Mouse (Mus musculus) embryonic facial prominence, embryonic 13.5 days (tissue): Measurements from ENCODE around the gene Kpna2. TPM values are rescaled to one million over a fixed set of nuclear protein-coding genes. Genes with fewer than 3 reads are reported as not detected.
"Not testable (repeated sequence)": the region's sequence is repeated elsewhere in the genome, so short reads cannot be mapped to it uniquely, and the experiment has no call there.

ENCODE experiments used
- ATAC-seq: fragments of 200-750 bp; cut with Nextera tagmentation; 2 replicates; pipeline ENCODE4 v1.8.0; 2017; ENCODE audit warnings: low read depth; ENCODE audit not compliant: insufficient number of reproducible peaks, insufficient read depth, low FRiP score, low TSS enrichment
- H3K27ac ChIP-seq: fragments of 300-500 bp; sonication (generic); 2 replicates; pipeline ENCODE4 v1.5.1; 2015; ENCODE audit warnings: moderate library complexity, mild to moderate bottlenecking, inconsistent platforms
- H3K27me3 ChIP-seq: fragments of 300-500 bp; sonication (generic); 2 replicates; pipeline ENCODE4 v1.6.1; 2015; ENCODE audit warnings: mild to moderate bottlenecking, inconsistent platforms
- H3K36me3 ChIP-seq: fragments of 300-500 bp; sonication (generic); 2 replicates; pipeline ENCODE4 v1.6.1; 2015; ENCODE audit warnings: mild to moderate bottlenecking, inconsistent platforms
- H3K4me1 ChIP-seq: fragments of 300-500 bp; sonication (generic); 2 replicates; pipeline ENCODE4 v1.6.1; 2015; ENCODE audit warnings: inconsistent platforms
- H3K4me2 ChIP-seq: fragments of 300-500 bp; sonication (generic); 2 replicates; pipeline ENCODE4 v1.6.1; 2015; ENCODE audit warnings: moderate library complexity, mild to moderate bottlenecking, inconsistent platforms
- H3K4me3 ChIP-seq: fragments of 300-500 bp; sonication (generic); 2 replicates; pipeline ENCODE4 v1.5.1; 2015; ENCODE audit warnings: mild to moderate bottlenecking, inconsistent platforms
- H3K9ac ChIP-seq: fragments of 300-500 bp; sonication (generic); 2 replicates; pipeline ENCODE4 v1.6.1; 2015; ENCODE audit warnings: mild to moderate bottlenecking, inconsistent platforms
- H3K9me3 ChIP-seq: fragments of 300-500 bp; sonication (generic); 2 replicates; pipeline ENCODE4 v1.6.1; 2016; ENCODE audit warnings: inconsistent platforms
- WGBS: fragments of 180-500 bp; shearing (Covaris S2); methylation state at CpG from one replicate; pipeline ENCODE4 v1.1.7; 2015; ENCODE audit warnings: mixed read lengths; 5-methylcytosine and 5-hydroxymethylcytosine counted together
- polyA plus RNA-seq: library from polyadenylated mRNA; unstranded; fragments of >200 nt; fragmentation: Nextera tagmentation; extraction: Ambion mirVana; gene quantifications from 2 replicates; pipeline ENCODE4 v1.2.1, GENCODE M21; 2015

Gene Kpna2
- polyA plus RNA-seq, 1 experiment from 2014 or later: 398 TPM

DNA sequence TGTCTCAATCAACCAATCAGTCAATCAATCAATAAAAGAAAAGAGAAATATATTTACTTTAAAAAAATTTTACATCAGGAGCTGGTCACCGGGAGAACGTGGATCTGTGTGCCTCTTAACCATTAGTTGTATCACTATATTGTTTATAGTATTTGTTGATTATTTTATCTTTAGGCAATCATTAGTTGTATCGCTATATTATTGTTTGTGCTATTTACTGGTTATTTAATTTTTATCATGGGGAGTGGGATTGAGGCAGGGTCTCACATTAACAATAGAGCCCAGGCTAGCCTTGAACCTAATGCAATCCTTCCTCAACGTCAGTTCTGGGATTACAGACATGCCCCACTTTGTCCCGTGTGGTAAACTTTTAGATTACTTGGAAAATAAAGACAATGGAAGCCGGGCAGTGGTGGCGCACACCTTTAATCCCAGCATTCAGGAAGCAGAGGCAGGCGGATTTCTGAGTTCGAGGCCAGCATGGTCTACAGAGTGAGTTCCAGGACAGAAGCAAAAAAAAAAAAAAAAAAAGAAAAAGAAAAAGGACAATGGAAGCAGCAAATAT, 690 bp upstream of the Kpna2 start:
- peak overlapping the region; percentile 98 for H3K4me3 ChIP-seq
- H3K4me2 ChIP-seq: peak overlapping the region; percentile 59
- peaks cover 23% of the 10 kb centered on the region for H3K36me3 ChIP-seq
- no peak for ATAC-seq
- no peaks in the 10 kb centered on the region for H3K9me3 ChIP-seq
- 87% methylated on average over 9 of the region's 9 CpGs for WGBS
- H3K9ac ChIP-seq: peak overlapping the region; percentile 75
- peaks cover 15% of the 10 kb centered on the region for H3K4me1 ChIP-seq
- peak overlapping the region; percentile 68; the same call in 1 of the 2 replicates for H3K27ac ChIP-seq
- no peaks in the 10 kb centered on the region for H3K27me3 ChIP-seq

DNA sequence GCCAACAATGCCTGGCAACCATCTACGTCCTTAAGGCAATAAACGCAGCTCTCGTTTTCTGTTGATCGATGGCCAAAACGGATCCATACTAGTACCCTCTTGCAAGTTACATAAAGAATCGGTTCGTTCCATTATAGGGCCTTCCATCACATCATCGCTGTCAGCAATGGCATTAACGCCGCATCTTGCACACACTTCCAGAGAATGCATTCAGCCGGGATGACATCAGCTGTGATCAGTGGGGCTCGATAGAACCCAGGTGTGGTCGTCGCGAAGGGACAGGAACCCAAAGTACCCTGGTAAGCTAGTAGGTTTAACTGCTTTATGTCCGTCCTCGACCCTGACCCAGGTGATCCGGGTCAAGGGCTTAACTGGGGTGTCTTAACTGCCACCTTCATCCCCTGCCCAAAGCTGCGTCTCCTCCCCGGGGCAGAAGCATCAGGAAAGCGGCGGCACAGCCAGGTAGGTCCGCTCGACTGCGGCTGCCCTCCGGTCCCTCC, 640 bp downstream of the Kpna2 start:
- Histone ChIP-seq H3K9ac (peak overlapping the region; percentile 90), H3K27ac (peak overlapping the region; percentile 89), H3K9me3 (no peaks in the 10 kb centered on the region), H3K4me2 (peak overlapping the region; percentile 72), H3K27me3 (no peaks in the 10 kb centered on the region), H3K4me1 (peaks cover 17% of the 10 kb centered on the region), H3K36me3 (peaks cover 35% of the 10 kb centered on the region), H3K4me3 (peak overlapping the region; percentile 98)
- WGBS: under 1% methylated on average over 25 of the region's 26 CpGs
- peak; percentile 21; the same call in 1 of the 2 replicates for ATAC-seq

DNA sequence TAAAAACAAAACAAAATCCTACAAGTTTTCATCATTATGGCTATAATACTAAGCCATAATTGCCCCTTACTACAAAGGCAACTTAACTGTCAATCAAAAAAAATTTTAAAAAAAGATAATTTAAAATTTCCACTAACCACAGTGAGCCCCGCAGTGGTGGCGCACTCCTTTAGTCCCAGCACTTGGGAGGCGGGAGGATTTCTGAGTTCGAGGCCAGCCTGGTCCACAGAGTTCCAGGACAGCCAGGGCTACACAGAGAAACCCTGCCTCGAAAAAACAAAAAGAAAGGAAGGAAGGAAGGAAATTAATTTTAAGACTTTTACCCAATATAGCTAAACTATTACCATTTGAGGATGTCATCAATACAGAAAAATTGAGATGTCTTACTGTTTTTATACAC, 1.4 kb downstream of the Kpna2 start:
- ATAC-seq: no peak
- Histone ChIP-seq H3K36me3 (peaks cover 41% of the 10 kb centered on the region), H3K4me2 (peak overlapping the region; percentile 72), H3K4me1 (peaks cover 17% of the 10 kb centered on the region), H3K9ac (peak overlapping the region; percentile 90), H3K4me3 (peak overlapping the region; percentile 98), H3K27me3 (no peaks in the 10 kb centered on the region), H3K9me3 (no peaks in the 10 kb centered on the region), H3K27ac (peak overlapping the region; percentile 89; the same call in 1 of the 2 replicates)
- WGBS: 12% methylated on average over 5 of the region's 5 CpGs

DNA sequence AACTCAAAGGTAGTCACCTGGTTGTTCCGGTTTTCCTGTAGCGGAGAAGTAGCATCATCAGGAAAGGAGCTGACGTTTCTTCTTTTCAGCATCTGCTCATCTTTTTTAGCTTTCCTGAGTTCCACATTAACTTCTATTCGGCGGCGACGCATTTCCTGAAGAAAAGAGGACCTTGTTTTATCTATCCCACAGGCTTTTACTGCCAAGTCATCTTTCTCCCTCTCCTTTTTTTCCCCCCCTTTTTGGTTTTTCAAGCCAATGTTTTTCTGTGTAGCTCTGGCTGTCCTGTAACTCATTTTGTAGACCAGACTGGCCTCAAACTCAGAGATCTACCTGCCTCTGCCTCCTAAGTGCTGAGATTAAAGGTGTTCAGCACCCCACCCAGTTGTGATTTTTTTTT, 2.8 kb downstream of the Kpna2 start:
- peak overlapping the region; percentile 72; the same call in 1 of the 2 replicates for H3K4me2 ChIP-seq
- H3K4me3 ChIP-seq: peak overlapping the region; percentile 98; the same call in 1 of the 2 replicates
- not testable (repeated sequence) for H3K27ac ChIP-seq, H3K9ac ChIP-seq, H3K27me3 ChIP-seq, ATAC-seq, H3K9me3 ChIP-seq
- peaks cover 17% of the 10 kb centered on the region for H3K4me1 ChIP-seq
- WGBS: 94% methylated on average over 7 of the region's 7 CpGs
- H3K36me3 ChIP-seq: peaks cover 50% of the 10 kb centered on the region

DNA sequence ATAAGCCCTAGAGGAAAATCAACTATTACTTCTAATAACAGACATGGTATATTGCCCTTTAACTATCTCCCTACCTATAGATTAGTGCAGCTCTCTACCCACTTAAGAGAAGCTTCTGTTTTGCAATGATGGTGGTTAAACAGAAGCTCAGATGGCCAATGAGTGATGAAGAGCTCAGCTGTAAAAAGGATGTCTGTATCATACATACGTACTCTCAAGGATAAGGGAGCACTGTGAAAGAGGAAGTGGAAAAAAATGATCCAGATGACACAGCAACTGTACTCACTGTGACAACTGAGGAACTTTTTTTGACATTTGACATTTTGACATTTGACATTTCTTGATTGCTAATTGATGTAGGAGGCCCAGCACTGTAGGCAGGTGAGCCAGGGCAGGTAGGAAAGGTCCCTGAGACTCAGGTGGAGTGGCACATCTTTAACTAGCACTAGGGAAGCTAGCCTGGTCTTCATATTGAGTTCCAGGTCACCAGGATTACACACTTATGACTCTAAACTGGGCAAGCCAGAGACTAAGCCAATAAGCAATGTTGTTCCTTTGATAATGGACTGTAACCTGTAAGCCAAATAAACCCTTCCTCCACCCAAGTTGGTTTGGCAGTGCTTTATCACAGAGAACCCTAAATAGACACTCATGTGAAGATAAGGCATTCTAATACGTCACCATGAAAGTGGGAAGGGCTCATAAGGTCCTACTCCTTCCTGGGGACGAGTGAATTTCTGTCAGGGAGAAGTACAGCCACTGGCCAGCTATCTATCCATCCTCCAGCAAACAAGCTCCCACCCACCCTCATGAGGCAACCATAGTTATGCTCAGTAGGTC, 4.9 kb downstream of the Kpna2 start:
- Histone ChIP-seq H3K27me3 (no peaks in the 10 kb centered on the region), H3K9ac (no peak overlapping the region), H3K27ac (no peak overlapping the region), H3K4me3 (no peak overlapping the region), H3K9me3 (no peaks in the 10 kb centered on the region), H3K4me2 (no peak overlapping the region), H3K36me3 (peaks cover 70% of the 10 kb centered on the region), H3K4me1 (peaks cover 17% of the 10 kb centered on the region)
- ATAC-seq: no peak
- 80% methylated on average over 3 of the region's 3 CpGs for WGBS

DNA sequence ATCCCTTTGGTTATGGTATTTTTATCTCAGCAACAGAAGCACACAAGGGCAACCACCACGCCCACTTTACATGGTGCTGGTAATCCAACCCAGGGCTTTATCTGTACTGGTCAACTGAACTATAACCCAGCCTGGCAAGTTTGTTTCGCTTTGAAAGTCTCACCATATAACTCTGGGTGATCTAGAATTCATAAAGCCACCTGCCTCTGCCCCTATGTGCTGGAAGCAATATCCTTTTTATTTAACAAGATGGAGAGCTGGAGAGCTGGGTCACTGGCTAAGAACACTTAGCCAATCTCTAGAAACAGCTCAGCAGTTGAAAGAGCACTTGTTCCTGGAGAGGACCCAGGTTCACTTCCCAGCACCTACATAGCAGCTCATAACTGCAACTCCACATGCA, 12.0 kb downstream of the Kpna2 start:
- H3K36me3 ChIP-seq: peaks cover 47% of the 10 kb centered on the region
- no peak for ATAC-seq
- no peaks in the 10 kb centered on the region for H3K9me3 ChIP-seq
- H3K27me3 ChIP-seq: no peaks in the 10 kb centered on the region
- peaks cover 9% of the 10 kb centered on the region; the same call in 1 of the 2 replicates for H3K4me1 ChIP-seq
- H3K4me2 ChIP-seq: no peak overlapping the region
- WGBS: 85% methylated on average over 2 of the region's 2 CpGs
- no peak overlapping the region for H3K4me3 ChIP-seq
- no peak overlapping the region for H3K9ac ChIP-seq
- H3K27ac ChIP-seq: peak overlapping the region; percentile 60; the same call in 1 of the 2 replicates

DNA sequence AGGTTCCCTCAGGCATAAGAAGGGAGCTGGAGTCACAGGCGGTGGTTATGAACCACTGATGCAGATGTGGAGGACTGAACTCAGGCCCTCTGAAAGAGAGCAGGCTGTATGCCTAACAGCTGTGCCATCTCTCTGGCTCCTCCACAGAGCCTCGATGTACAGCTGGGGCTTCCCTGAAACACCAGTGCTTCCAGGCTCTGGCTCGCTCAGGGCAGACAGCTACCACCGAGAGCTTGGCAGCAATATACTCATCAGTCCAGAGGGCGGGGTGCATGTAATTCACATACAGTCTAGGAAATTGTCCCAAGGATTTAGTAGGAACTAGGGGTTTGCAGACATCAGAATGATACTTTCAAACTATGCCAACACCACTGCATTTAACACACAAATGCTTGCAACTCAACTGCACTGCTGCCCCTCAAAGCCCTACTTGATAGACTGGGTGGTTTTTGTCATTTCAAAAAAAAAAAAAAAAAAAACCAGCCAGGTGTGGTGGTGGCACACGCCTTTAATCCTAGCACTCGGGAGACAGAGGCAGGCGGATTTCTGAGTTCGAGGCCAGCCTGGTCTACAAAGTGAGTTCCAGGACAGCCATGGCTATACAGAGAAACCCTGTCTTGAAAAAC, 13.2 kb downstream of the Kpna2 start:
- not testable (repeated sequence) for ATAC-seq, H3K9ac ChIP-seq, H3K4me2 ChIP-seq, H3K27ac ChIP-seq, H3K4me1 ChIP-seq, H3K4me3 ChIP-seq, H3K9me3 ChIP-seq, H3K27me3 ChIP-seq
- H3K36me3 ChIP-seq: peaks cover 37% of the 10 kb centered on the region
- 80% methylated on average over 9 of the region's 9 CpGs for WGBS

DNA sequence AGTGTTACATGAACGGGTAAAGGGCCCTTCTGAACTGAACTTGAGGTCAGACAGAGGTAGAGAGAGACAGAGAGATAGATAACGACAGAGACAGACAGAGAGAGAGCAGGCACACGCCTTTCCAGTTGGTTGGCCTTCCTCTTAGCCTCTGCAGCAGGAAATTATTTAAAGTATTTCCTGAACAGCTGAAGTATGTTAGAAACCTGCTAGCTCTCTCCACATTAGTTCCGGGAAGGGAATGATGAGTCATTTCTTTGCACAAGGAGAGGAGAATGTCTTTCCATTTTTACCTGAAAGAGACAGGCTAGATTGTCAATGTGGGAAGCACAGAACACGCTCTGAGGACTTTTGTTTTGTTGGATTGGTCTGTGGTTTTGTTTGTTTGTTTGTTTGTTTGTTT, 17.0 kb downstream of the Kpna2 start:
- H3K4me2 ChIP-seq: no peak overlapping the region
- H3K9me3 ChIP-seq: no peaks in the 10 kb centered on the region
- WGBS: 37% methylated on average over 5 of the region's 5 CpGs
- peaks cover 5% of the 10 kb centered on the region; the same call in 1 of the 2 replicates for H3K4me1 ChIP-seq
- no peak for ATAC-seq
- peaks cover 3% of the 10 kb centered on the region for H3K36me3 ChIP-seq
- no peak overlapping the region for H3K27ac ChIP-seq
- H3K27me3 ChIP-seq: no peaks in the 10 kb centered on the region
- H3K4me3 ChIP-seq: no peak overlapping the region
- no peak overlapping the region for H3K9ac ChIP-seq

DNA sequence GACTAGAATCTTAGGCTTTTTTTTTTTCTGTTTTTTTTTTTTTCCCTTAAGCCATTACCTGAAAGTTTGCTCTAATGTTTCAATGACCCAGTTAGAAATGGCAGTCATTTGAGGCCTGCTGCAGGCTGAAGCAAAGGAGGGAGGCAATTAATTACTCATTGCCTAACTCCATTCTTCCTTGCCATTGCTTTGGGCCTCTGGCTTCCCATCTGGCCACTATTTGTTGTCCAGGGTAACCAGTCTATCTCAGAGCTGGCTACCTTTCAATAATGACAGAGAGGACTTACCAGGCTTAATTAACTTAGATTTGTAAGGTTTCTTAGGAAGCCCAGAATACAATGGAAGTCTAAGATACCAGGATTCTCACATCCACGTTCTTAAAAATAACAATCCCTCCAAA, 17.6 kb downstream of the Kpna2 start:
- H3K9me3 ChIP-seq: no peaks in the 10 kb centered on the region
- no peak overlapping the region for H3K27ac ChIP-seq
- no peaks in the 10 kb centered on the region; the same call in 1 of the 2 replicates for H3K4me1 ChIP-seq
- no peak overlapping the region for H3K9ac ChIP-seq
- 54% methylated on average over 1 of the region's 1 CpGs for WGBS
- ATAC-seq: no peak
- H3K27me3 ChIP-seq: no peaks in the 10 kb centered on the region
- H3K4me3 ChIP-seq: no peak overlapping the region
- no peaks in the 10 kb centered on the region for H3K36me3 ChIP-seq
- H3K4me2 ChIP-seq: no peak overlapping the region

DNA sequence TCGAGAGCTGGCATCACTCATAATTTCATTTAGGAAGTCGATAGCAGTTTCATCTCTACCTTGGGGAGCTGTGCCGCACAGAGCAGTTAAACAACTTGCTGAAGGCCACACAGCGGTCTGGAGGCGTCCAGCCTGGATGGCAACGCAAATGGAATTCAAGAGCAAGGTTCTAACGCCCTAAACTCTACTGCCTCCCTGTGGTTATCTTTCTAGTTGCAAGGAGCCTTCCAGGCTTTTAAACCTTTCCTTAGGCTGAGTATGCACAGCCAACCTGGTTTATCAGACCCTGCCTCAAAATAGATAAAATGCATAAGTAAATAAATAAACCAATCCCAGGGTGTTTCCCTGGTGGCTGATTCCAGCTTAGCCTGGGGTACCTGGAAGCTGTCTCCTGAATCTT, 18.9 kb downstream of the Kpna2 start:
- no peaks in the 10 kb centered on the region; the same call in 1 of the 2 replicates for H3K4me1 ChIP-seq
- H3K27me3 ChIP-seq: no peaks in the 10 kb centered on the region
- WGBS: 28% methylated on average over 7 of the region's 7 CpGs
- ATAC-seq: no peak
- no peaks in the 10 kb centered on the region for H3K36me3 ChIP-seq
- no peak overlapping the region for H3K9ac ChIP-seq
- H3K4me3 ChIP-seq: no peak overlapping the region
- H3K27ac ChIP-seq: no peak overlapping the region
- H3K9me3 ChIP-seq: no peaks in the 10 kb centered on the region
- no peak overlapping the region for H3K4me2 ChIP-seq

DNA sequence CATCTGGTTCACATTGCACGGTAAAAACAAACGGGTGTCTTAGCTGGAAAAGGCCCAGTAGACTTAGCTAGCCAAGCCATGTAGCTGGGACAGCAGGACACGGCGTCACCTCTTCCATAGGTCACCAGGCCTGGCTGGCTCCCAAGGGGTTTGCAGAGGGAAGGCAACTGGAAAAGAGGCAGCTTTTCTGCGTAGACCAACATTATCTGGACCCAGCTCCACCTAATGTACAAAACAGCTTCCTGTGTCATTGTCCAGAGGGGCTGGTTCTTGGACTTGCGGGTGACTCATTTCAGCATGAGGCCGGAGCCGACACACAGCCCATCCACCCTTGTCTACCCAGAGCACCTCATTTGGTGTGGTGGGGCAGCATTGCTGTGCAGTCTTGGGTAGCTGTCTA, 23.1 kb downstream of the Kpna2 start:
- WGBS: 75% methylated on average over 8 of the region's 8 CpGs
- no peaks in the 10 kb centered on the region for H3K4me1 ChIP-seq
- no peak overlapping the region for H3K9ac ChIP-seq
- no peak overlapping the region for H3K4me3 ChIP-seq
- ATAC-seq: no peak
- no peak overlapping the region for H3K4me2 ChIP-seq
- H3K27me3 ChIP-seq: no peaks in the 10 kb centered on the region
- H3K36me3 ChIP-seq: no peaks in the 10 kb centered on the region
- H3K27ac ChIP-seq: no peak overlapping the region
- 0 out of 2 replicates have a peak, but pooled peaks cover 2% of the 10 kb centered on the region for H3K9me3 ChIP-seq
